Mouse (Mus musculus) heart, embryonic 13.5 days (tissue): ENCODE measurements around the gene Sh3gl2. TPM values are rescaled to one million over a fixed set of nuclear protein-coding genes. Genes with fewer than 3 reads are reported as not detected.
A peak's percentile ranks its signal among the peaks of the same experiment; 100 is the strongest.

Experiments used
- ATAC-seq: fragments of 200-750 bp; cut with Nextera tagmentation; 2 replicates; pipeline ENCODE4 v1.8.0; 2017; ENCODE audit warnings: moderate TSS enrichment; ENCODE audit not compliant: insufficient number of reproducible peaks, low FRiP score, low TSS enrichment; ENCODE audit errors: extremely low read depth
- H3K27ac ChIP-seq: fragments of 300-500 bp; sonication (generic); replicated peaks from 2 replicates; pipeline ENCODE4 v1.5.1; 2015; ENCODE audit warnings: moderate library complexity, mild to moderate bottlenecking, inconsistent platforms
- H3K27me3 ChIP-seq: fragments of 300-500 bp; sonication (generic); replicated peaks from 2 replicates; pipeline ENCODE4 v1.6.1; 2015; ENCODE audit warnings: mild to moderate bottlenecking, inconsistent platforms
- H3K36me3 ChIP-seq: fragments of 300-500 bp; sonication (generic); 2 replicates; pipeline ENCODE4 v1.6.1; 2015; ENCODE audit warnings: mild to moderate bottlenecking, inconsistent platforms
- H3K4me1 ChIP-seq: fragments of 300-500 bp; sonication (generic); 2 replicates; pipeline ENCODE4 v1.6.1; 2015; ENCODE audit warnings: inconsistent platforms
- H3K4me2 ChIP-seq: fragments of 300-500 bp; sonication (generic); 2 replicates; pipeline ENCODE4 v1.6.1; 2015; ENCODE audit warnings: inconsistent platforms, mild to moderate bottlenecking, moderate library complexity
- H3K4me3 ChIP-seq: fragments of 300-500 bp; sonication (generic); 2 replicates; pipeline ENCODE4 v1.5.1; 2015; ENCODE audit warnings: moderate library complexity, mild to moderate bottlenecking, inconsistent platforms
- H3K9ac ChIP-seq: fragments of 300-500 bp; sonication (generic); 2 replicates; pipeline ENCODE4 v1.6.1; 2015; ENCODE audit warnings: inconsistent platforms, mild to moderate bottlenecking, moderate library complexity
- H3K9me3 ChIP-seq: fragments of 300-500 bp; sonication (generic); 2 replicates; pipeline ENCODE4 v1.6.1; 2016; ENCODE audit warnings: inconsistent platforms
- WGBS: fragments of 180-500 bp; shearing (Covaris S2); methylation state at CpG from one replicate; pipeline ENCODE4 v1.1.7; 2015; ENCODE audit warnings: mixed read lengths; 5-methylcytosine and 5-hydroxymethylcytosine counted together
- polyA plus RNA-seq: library from polyadenylated mRNA; unstranded; fragments of >200 nt; fragmentation: Nextera tagmentation; extraction: Ambion mirVana; gene quantifications from 2 replicates; pipeline ENCODE4 v1.2.1, GENCODE M21; 2015

The Sh3gl2 gene
- polyA plus RNA-seq, 1 experiment from 2014 or later: 1.1 TPM

- H3K27me3 ChIP-seq: no peaks in the 10 kb centered on the region
- ATAC-seq: no peak
- peaks cover 4% of the 10 kb centered on the region; the same call in 1 of the 2 replicates for H3K4me1 ChIP-seq
- no peak overlapping the region for H3K4me3 ChIP-seq
- no peaks in the 10 kb centered on the region for H3K9me3 ChIP-seq
- WGBS: 70% methylated on average over 4 of the region's 4 CpGs
- H3K9ac ChIP-seq: no peak overlapping the region
- no peak overlapping the region for H3K27ac ChIP-seq
- no peaks in the 10 kb centered on the region for H3K36me3 ChIP-seq
- no peak overlapping the region for H3K4me2 ChIP-seq
These were observed 227.9 kb downstream of the Sh3gl2 start for GRCm38 (mm10) chr4:85432786-85433185.

GRCm38 (mm10) chr4:85434734-85435133 is 229.8 kb downstream of the Sh3gl2 start:
- H3K4me3 ChIP-seq: no peak overlapping the region
- no peaks in the 10 kb centered on the region for H3K36me3 ChIP-seq
- H3K4me1 ChIP-seq: peaks cover 4% of the 10 kb centered on the region; the same call in 1 of the 2 replicates
- H3K27me3 ChIP-seq: no peaks in the 10 kb centered on the region
- no peak overlapping the region for H3K27ac ChIP-seq
- 38% methylated on average over 8 of the region's 8 CpGs for WGBS
- H3K9ac ChIP-seq: no peak overlapping the region
- H3K9me3 ChIP-seq: no peaks in the 10 kb centered on the region
- ATAC-seq: no peak
- no peak overlapping the region for H3K4me2 ChIP-seq

DNA sequence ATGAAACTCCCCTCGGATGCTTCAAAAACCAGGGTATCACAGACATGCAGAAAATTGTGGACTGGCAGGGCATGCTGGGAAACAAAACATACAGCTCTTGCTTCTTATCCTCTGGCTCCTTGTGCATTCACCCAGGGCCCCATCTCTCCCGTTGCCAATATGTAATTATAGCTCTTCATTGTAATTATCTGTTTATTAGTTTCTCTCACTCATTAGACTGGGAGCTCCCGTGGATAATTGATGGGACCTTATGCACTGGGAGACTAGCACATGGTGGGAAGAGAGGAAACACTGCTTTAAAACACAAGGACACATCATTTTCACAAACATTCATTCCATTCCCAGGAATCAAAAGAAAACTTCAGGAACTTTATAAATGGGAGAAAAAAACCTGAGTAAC is 233.9 kb downstream of the Sh3gl2 start:
- Histone ChIP-seq H3K36me3 (no peaks in the 10 kb centered on the region), H3K9ac (no peak overlapping the region), H3K27me3 (no peaks in the 10 kb centered on the region), H3K4me3 (no peak overlapping the region), H3K4me2 (no peak overlapping the region), H3K4me1 (peaks cover 4% of the 10 kb centered on the region; the same call in 1 of the 2 replicates), H3K9me3 (no peaks in the 10 kb centered on the region), H3K27ac (no peak overlapping the region)
- ATAC-seq: no peak
- 64% methylated on average over 3 of the region's 3 CpGs for WGBS

DNA sequence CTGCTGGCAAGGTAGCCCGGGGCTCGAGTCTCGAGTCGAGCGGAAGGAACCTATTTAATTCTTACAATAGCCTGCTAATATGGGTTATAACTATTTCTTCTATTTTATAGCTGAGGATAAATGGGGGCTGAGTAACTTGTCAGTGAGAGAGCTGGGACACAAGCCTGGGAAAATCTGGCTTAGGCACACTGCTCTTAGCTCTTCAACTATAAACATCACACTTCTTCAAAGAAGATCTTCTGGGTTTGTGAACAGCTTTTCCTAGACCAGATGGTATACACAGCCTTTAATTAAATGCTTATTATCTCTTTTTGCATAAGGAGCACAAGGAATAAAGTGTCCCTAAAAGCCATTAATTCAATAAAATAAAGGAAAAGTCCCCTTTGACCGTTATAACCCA is 278.7 kb downstream of the Sh3gl2 start:
- H3K36me3 ChIP-seq: no peaks in the 10 kb centered on the region
- 85% methylated on average over 6 of the region's 6 CpGs for WGBS
- H3K4me2 ChIP-seq: no peak overlapping the region
- H3K4me3 ChIP-seq: no peak overlapping the region
- H3K27ac ChIP-seq: no peak overlapping the region
- ATAC-seq: no peak
- H3K4me1 ChIP-seq: no peaks in the 10 kb centered on the region
- H3K27me3 ChIP-seq: no peaks in the 10 kb centered on the region
- H3K9me3 ChIP-seq: no peaks in the 10 kb centered on the region
- no peak overlapping the region for H3K9ac ChIP-seq

DNA sequence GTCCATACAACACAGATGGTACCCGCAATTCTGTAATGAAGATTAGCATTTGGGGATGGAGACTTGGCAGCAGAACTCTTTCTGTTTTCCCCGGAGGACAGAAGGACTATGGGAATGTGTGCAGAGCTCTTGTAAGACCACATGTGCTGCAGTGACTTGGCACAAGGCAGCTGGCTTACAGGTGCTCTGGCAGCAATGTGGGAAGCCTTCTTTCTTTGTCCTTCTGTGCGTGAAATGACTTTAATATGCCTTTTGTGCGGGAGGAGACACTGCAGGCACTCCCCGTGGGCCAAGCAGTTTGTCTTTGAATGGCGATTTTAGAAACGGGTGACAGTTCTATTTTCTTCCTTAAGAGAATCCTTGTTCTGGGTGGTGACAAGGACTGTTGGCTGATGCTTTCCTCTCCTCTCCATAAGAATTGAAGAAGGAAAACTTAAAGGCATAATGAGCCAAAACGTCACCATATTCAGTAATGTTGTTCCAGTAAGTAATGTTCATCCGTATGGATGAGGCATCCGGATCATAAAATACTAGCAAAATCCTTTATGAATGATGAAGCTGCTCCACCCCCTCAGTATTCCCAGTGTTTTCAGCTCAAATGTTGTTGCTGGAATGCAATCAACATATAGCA is 281.5 kb downstream of the Sh3gl2 start:
- H3K27ac ChIP-seq: no peak overlapping the region
- H3K4me2 ChIP-seq: no peak overlapping the region
- no peak for ATAC-seq
- H3K36me3 ChIP-seq: no peaks in the 10 kb centered on the region
- no peak overlapping the region for H3K4me3 ChIP-seq
- H3K9me3 ChIP-seq: no peaks in the 10 kb centered on the region
- H3K4me1 ChIP-seq: no peaks in the 10 kb centered on the region
- 73% methylated on average over 10 of the region's 10 CpGs for WGBS
- H3K9ac ChIP-seq: no peak overlapping the region
- H3K27me3 ChIP-seq: no peaks in the 10 kb centered on the region

GRCm38 (mm10) chr4:85505718-85506117 is 300.8 kb downstream of the Sh3gl2 start:
- 0 out of 2 replicates have a peak, but pooled peaks cover 6% of the 10 kb centered on the region for H3K4me1 ChIP-seq
- no peaks in the 10 kb centered on the region for H3K9me3 ChIP-seq
- H3K4me2 ChIP-seq: no peak overlapping the region
- no peak for ATAC-seq
- H3K4me3 ChIP-seq: no peak overlapping the region
- H3K27ac ChIP-seq: no peak overlapping the region
- 40% methylated on average over 3 of the region's 3 CpGs for WGBS
- no peak overlapping the region for H3K9ac ChIP-seq
- no peaks in the 10 kb centered on the region for H3K36me3 ChIP-seq
- no peaks in the 10 kb centered on the region for H3K27me3 ChIP-seq

DNA sequence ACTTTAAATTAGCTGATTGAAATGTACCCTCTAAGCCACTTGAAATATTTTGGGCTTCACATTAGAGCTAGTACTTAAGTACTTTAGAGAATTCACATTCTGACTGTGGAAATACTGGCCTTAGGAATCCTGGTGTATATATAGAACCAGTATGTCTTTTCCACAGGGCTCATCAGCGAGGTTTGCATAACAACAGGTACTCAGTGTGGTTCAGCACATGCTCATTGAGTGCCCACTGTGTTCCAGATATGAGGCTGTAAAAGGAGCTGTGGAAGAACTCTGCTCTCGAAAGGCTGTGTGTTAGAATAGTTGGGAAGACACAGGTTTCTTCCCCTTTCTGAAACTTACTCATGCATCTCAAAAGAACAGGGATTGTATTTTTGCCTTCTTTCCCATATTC is 302.1 kb downstream of the Sh3gl2 start:
- no peak overlapping the region for H3K9ac ChIP-seq
- H3K27me3 ChIP-seq: peaks cover 2% of the 10 kb centered on the region; the same call in 1 of the 2 replicates
- ATAC-seq: no peak
- no peak overlapping the region for H3K4me3 ChIP-seq
- 0 out of 2 replicates have a peak, but pooled peaks cover 6% of the 10 kb centered on the region for H3K4me1 ChIP-seq
- 48% methylated on average over 2 of the region's 2 CpGs for WGBS
- H3K36me3 ChIP-seq: no peaks in the 10 kb centered on the region
- H3K9me3 ChIP-seq: no peaks in the 10 kb centered on the region
- no peak overlapping the region for H3K4me2 ChIP-seq
- no peak overlapping the region for H3K27ac ChIP-seq

- Histone ChIP-seq H3K4me1 (0 out of 2 replicates have a peak, but pooled peaks cover 6% of the 10 kb centered on the region), H3K27ac (no peak overlapping the region), H3K9me3 (no peaks in the 10 kb centered on the region), H3K27me3 (peaks cover 7% of the 10 kb centered on the region; the same call in 1 of the 2 replicates), H3K36me3 (no peaks in the 10 kb centered on the region), H3K4me3 (no peak overlapping the region), H3K9ac (no peak overlapping the region), H3K4me2 (no peak overlapping the region)
- ATAC-seq: no peak
- WGBS: 37% methylated on average over 5 of the region's 5 CpGs
These were observed 302.6 kb downstream of the Sh3gl2 start for GRCm38 (mm10) chr4:85507491-85507890.

DNA sequence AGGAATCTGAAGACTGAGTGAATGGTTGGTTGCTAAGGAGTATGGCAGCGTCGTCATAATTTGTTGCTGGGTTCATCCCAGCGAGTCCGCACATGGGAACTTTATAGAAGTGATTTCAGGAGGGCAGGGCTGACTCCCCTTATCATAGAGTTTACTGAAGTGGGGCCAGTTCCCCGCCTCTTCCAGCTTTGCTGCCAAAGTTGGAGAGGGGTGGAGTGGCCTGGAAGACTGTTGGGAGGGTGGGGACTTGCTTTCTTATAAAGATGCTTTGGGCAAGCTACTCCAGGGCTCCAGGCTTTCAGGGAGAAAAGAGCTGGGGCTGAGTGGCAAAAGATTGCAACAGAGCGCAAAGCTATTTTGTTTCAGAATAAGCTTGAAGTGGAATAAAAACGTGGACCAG is 308.4 kb downstream of the Sh3gl2 start:
- no peak for ATAC-seq
- Histone ChIP-seq H3K4me1 (peaks cover 20% of the 10 kb centered on the region), H3K4me3 (peak overlapping the region; percentile 65), H3K9ac (no peak overlapping the region), H3K36me3 (no peaks in the 10 kb centered on the region), H3K4me2 (peak overlapping the region; percentile 100), H3K9me3 (no peaks in the 10 kb centered on the region), H3K27me3 (peaks cover 31% of the 10 kb centered on the region), H3K27ac (no peak overlapping the region)
- 22% methylated on average over 7 of the region's 7 CpGs for WGBS

DNA sequence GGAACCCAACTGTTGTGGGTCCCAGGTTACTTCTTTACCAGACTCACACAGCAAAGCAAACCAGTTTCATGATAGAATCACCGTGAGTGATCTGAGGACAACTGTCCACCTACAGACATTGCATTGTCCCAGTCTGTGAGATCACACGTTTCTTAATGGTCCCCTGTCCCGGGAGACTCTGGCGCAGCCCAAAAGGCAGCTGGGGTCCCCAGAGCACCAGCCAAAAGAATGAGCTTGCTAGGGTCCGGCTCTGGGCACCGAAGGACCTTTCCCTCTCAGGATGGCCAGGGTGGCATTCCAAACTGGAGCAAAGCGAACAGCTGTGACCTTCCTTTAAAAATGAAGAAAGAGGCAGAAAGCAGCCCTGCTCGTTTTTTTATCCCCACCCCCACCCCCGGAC is 308.9 kb downstream of the Sh3gl2 start, which contains the start of gene Adamtsl1:
Gene Adamtsl1, plus strand, starts transcription at position 381 of the 400 bp plus-strand sequence.
- Histone ChIP-seq H3K27ac (no peak within 1 kb of the TSS), H3K27me3 (peaks cover 31% of the 10 kb centered on the region), H3K4me1 (peaks cover 20% of the 10 kb centered on the region), H3K9ac (peak within 1 kb of the TSS; percentile 76), H3K4me2 (peak within 1 kb of the TSS; percentile 100), H3K4me3 (peak within 1 kb of the TSS; percentile 65), H3K36me3 (no peaks in the 10 kb centered on the region), H3K9me3 (no peaks in the 10 kb centered on the region)
- WGBS: 6% methylated on average over 9 of the region's 9 CpGs
- ATAC-seq: no peak

DNA sequence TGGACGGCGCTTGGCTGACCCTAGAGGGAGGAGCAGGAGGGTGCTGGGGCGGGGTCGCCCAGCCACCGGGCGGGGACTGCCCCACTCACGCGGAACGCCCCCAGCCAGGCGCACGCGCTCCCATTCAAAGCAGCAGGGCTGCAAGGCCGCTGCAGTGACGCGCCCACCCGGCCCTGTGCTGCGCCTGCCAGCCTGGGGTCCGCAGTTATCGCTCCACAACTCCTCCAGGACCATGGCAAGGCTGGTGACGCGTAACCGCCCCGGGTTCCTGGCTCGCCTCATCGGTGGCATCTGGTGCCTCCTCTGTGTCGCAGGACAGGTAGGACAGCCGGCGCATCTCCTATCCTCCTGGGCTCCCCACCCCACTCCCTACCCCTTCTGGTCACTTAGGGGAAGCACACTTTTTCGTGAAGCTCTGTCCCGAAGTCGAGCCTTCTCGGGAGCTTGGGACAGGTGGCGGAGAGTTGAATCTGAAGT is 309.3 kb downstream of the Sh3gl2 start:
- ATAC-seq: peak; percentile 70; the same call in 1 of the 2 replicates
- Histone ChIP-seq H3K9me3 (no peaks in the 10 kb centered on the region), H3K9ac (peak overlapping the region; percentile 76), H3K4me1 (peaks cover 20% of the 10 kb centered on the region), H3K27ac (no peak overlapping the region), H3K36me3 (no peaks in the 10 kb centered on the region), H3K4me3 (peak overlapping the region; percentile 65), H3K27me3 (peaks cover 31% of the 10 kb centered on the region), H3K4me2 (peak overlapping the region; percentile 100)
- WGBS: under 1% methylated on average over 33 of the region's 33 CpGs
